Mouse (Mus musculus): ENCODE data around the gene Gm20909. TPM values are rescaled to one million over a fixed set of nuclear protein-coding genes. Genes with fewer than 3 reads are reported as not detected.
"Not testable (repeated sequence)": the region's sequence is repeated elsewhere in the genome, so short reads cannot be mapped to it uniquely, and the experiment has no call there.

Gene Gm20909
- not detected in 2 replicates for polyA plus RNA-seq (2012; rRNA removed)

DNA sequence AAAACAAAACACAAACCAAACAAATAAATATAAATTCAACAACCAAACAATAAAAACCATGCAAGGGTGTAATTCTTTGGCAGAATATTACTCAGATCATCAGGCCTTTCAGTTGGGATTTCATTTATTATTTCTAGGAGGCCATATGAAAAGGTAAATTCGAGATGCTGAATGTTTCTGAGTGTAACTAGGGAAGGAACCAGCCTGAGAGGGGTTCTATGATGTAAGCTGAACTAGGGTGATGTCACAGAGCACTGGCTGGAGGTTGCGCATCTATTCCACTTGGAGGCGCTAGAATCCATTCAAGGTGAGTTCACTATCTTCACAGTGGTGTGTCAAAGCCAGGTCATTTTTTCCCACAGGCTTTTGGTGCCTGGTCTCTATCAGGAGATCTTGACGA lies at the start of gene Gm20909:
Gm20909 (plus strand) TSS at position 301 of the 400 bp plus-strand sequence.
- not testable (repeated sequence) for DNase-seq (ENCODE audit: low read depth, low spot score)
- WGBS, result no CpG with 5 or more reads among the region's 4 CpGs

Other genes starting within 250 kb of the Gm20909 start
- gene Gm29866, start 170.9 kb upstream of the Gm20909 start, polyA plus RNA-seq (2012; rRNA removed), result not detected in 2 replicates
- not detected in 2 replicates for gene Gm20865, start 77.0 kb downstream of the Gm20909 start, polyA plus RNA-seq (2012; rRNA removed)